Mouse (Mus musculus): ENCODE results near the gene Gtpbp3. TPM values are rescaled to one million over a fixed set of nuclear protein-coding genes. Genes with fewer than 3 reads are reported as not detected.

The Gtpbp3 gene
- total and polyA plus RNA-seq, 3 experiments: 17.4 to 26.7 (median 20.7) TPM

- no peaks in the 10 kb centered on the region for H3K27me3 ChIP-seq (replicated peaks)
- no peak overlapping the region for H3K4me2 ChIP-seq (ENCODE audit: insufficient read depth, low read depth, poor library complexity, severe bottlenecking)
- no peaks in the 10 kb centered on the region for H3K79me2 ChIP-seq (replicated peaks; ENCODE audit: control insufficient read depth, extremely low read depth, insufficient read depth, poor library complexity, severe bottlenecking)
- H3K27ac ChIP-seq (ENCODE audit: insufficient read depth, low read depth): no peak overlapping the region
- H3K36me3 ChIP-seq (replicated peaks in 1 of 2; ENCODE audit: control insufficient read depth in 1 of 2, insufficient read depth in 1 of 2, low read length in 1 of 2): no peaks in the 10 kb centered on the region
- DNase-seq (ENCODE audit: extremely low read depth): no peak
- in situ Hi-C loops (cut with MboI; ENCODE audit: low pct_ligation_motif_present, low pct_unique_long_range_greater_than_20kb, low sequenced_read_pairs): no loop called here
- TF ChIP-seq KAT2A (IDR thresholded peaks at IDR 0.05; ENCODE audit: insufficient replicate concordance, low read length) (no peak), POLR2AphosphoS2 (IDR thresholded peaks at IDR 0.05; ENCODE audit: low read depth, low read length) (no peak), NRF1 (IDR thresholded peaks at IDR 0.05; ENCODE audit: low read depth, low read length) (no peak), TCF12 (IDR thresholded peaks at IDR 0.05; ENCODE audit: low read depth, low read length) (no peak), MAFK (IDR thresholded peaks at IDR 0.05; ENCODE audit: insufficient replicate concordance, low read length) (no peak), CTCF (conservative IDR thresholded peaks at IDR 0.05 in 1 of 2, IDR thresholded peaks at IDR 0.05 in 1 of 2; ENCODE audit: low read depth in 2 of 2, low read length in 2 of 2) (no peak), MYC (IDR thresholded peaks at IDR 0.05; ENCODE audit: low read depth, low read length) (no peak), GABPA (IDR thresholded peaks at IDR 0.05; ENCODE audit: insufficient replicate concordance, low read depth, low read length) (no peak), USF2 (conservative IDR thresholded peaks at IDR 0.05; ENCODE audit: low read depth, low read length) (no peak), IRF4 (IDR thresholded peaks at IDR 0.05; ENCODE audit: low read depth, low read length) (no peak), ZC3H11A (IDR thresholded peaks at IDR 0.05; ENCODE audit: low read depth, low read length) (no peak), PAX5 (IDR thresholded peaks at IDR 0.05; ENCODE audit: low read length) (no peak), CHD2 (IDR thresholded peaks at IDR 0.05; ENCODE audit: low read length) (no peak), ETS1 (conservative IDR thresholded peaks at IDR 0.05; ENCODE audit: low read depth, low read length) (no peak), MXI1 (IDR thresholded peaks at IDR 0.05; ENCODE audit: low read depth, low read length) (no peak; the same call in 1 of the 2 replicates)
- no peak overlapping the region for H3K9ac ChIP-seq (ENCODE audit: insufficient read depth, low read depth)
- no peak overlapping the region for H3K4me3 ChIP-seq (replicated peaks in 1 of 3; ENCODE audit: low read depth in 2 of 3, low read length in 2 of 3, poor library complexity in 1 of 3)
- dilution Hi-C loops (cut with MboI; ENCODE audit: extremely low pct_ligation_motif_present, extremely low pct_unique_long_range_greater_than_20kb, low sequenced_read_pairs): no loop called here
- peaks cover 24 to 49% of the 10 kb centered on the region in 2 experiments for H3K4me1 ChIP-seq (ENCODE audit: control insufficient read depth in 1 of 2, insufficient read depth in 2 of 2)
- H3K9me3 ChIP-seq (replicated peaks; ENCODE audit: low read length): no peaks in the 10 kb centered on the region
Measured at GRCm38 (mm10) chr8:71526272-71526671, 38.4 kb downstream of the Gtpbp3 start.

GRCm38 (mm10) chr8:71527162-71527870, 39.4 kb downstream of the Gtpbp3 start:
- Histone ChIP-seq H3K79me2 (replicated peaks; ENCODE audit: control insufficient read depth, extremely low read depth, insufficient read depth, poor library complexity, severe bottlenecking) (no peaks in the 10 kb centered on the region), H3K36me3 (replicated peaks in 1 of 2; ENCODE audit: control insufficient read depth in 1 of 2, insufficient read depth in 1 of 2, low read length in 1 of 2) (no peaks in the 10 kb centered on the region), H3K4me1 (ENCODE audit: control insufficient read depth in 1 of 2, insufficient read depth in 2 of 2) (peaks cover 27 to 48% of the 10 kb centered on the region in 2 experiments), H3K4me2 (ENCODE audit: insufficient read depth, low read depth, poor library complexity, severe bottlenecking) (peak overlapping the region; percentile 26; the same call in 1 of the 2 replicates), H3K4me3 (replicated peaks in 1 of 3; ENCODE audit: low read depth in 2 of 3, low read length in 2 of 3, poor library complexity in 1 of 3) (no peak overlapping the region), H3K9ac (ENCODE audit: insufficient read depth, low read depth) (peak overlapping the region; percentile 41; the same call in 1 of the 2 replicates), H3K27ac (ENCODE audit: insufficient read depth, low read depth) (peak overlapping the region; percentile 40; the same call in 1 of the 2 replicates), H3K9me3 (replicated peaks; ENCODE audit: low read length) (no peaks in the 10 kb centered on the region), H3K27me3 (replicated peaks) (no peaks in the 10 kb centered on the region)
- dilution Hi-C loops (cut with MboI; ENCODE audit: extremely low pct_ligation_motif_present, extremely low pct_unique_long_range_greater_than_20kb, low sequenced_read_pairs): no loop called here
- DNase-seq (ENCODE audit: extremely low read depth): peak; percentile 37
- TF ChIP-seq ZMIZ1 (IDR thresholded peaks at IDR 0.05; ENCODE audit: low read depth, low read length) (no peak), BHLHE40 (IDR thresholded peaks at IDR 0.05; ENCODE audit: low read depth, low read length) (peak; percentile 64), JUND (conservative IDR thresholded peaks at IDR 0.05; ENCODE audit: low read depth, low read length) (peak; percentile 32; the same call in 1 of the 2 replicates), ZKSCAN1 (IDR thresholded peaks at IDR 0.05; ENCODE audit: borderline replicate concordance, low read depth, low read length) (no peak), SIN3A (IDR thresholded peaks at IDR 0.05; ENCODE audit: low read length) (no peak), IRF4 (IDR thresholded peaks at IDR 0.05; ENCODE audit: low read depth, low read length) (peak; percentile 46; the same call in 1 of the 2 replicates), ETS1 (conservative IDR thresholded peaks at IDR 0.05; ENCODE audit: low read depth, low read length) (peak; percentile 72), MAX (IDR thresholded peaks at IDR 0.05; ENCODE audit: low read length) (no peak), USF1 (IDR thresholded peaks at IDR 0.05; ENCODE audit: low read depth, low read length) (peak; percentile 10; the same call in 1 of the 2 replicates), CTCF (conservative IDR thresholded peaks at IDR 0.05 in 1 of 2, IDR thresholded peaks at IDR 0.05 in 1 of 2; ENCODE audit: low read depth in 2 of 2, low read length in 2 of 2) (no peak), MAZ (IDR thresholded peaks at IDR 0.05; ENCODE audit: low read depth, low read length) (no peak), MAFK (IDR thresholded peaks at IDR 0.05; ENCODE audit: insufficient replicate concordance, low read length) (0 out of 2 replicates have a peak, but pooled peaks have one; percentile 16), MEF2A (IDR thresholded peaks at IDR 0.05; ENCODE audit: borderline replicate concordance, low read depth, low read length) (peak; percentile 70), TCF12 (IDR thresholded peaks at IDR 0.05; ENCODE audit: low read depth, low read length) (0 out of 2 replicates have a peak, but pooled peaks have one; percentile 17), CHD2 (IDR thresholded peaks at IDR 0.05; ENCODE audit: low read length) (peak; percentile 64; the same call in 1 of the 2 replicates), KAT2A (IDR thresholded peaks at IDR 0.05; ENCODE audit: insufficient replicate concordance, low read length) (no peak)
- in situ Hi-C loops (cut with MboI; ENCODE audit: low pct_ligation_motif_present, low pct_unique_long_range_greater_than_20kb, low sequenced_read_pairs): no loop called here
